Mouse (Mus musculus) gastrocnemius, postnatal 36 days (tissue): ENCODE measurements around the gene Fat3. TPM values are rescaled to one million over a fixed set of nuclear protein-coding genes. Genes with fewer than 3 reads are reported as not detected.

Experiments used
- DNase-seq, 2 experiments: peaks; one replicate each; pipeline ENCODE4 v3.0.0; 2022
- intact Hi-C: fragments of 180-260 bp; cut with DNase I; formaldehyde crosslinking; loops from one replicate; pipeline ENCODE4 v1.15.1; 2025
- total RNA-seq, 2 experiments: library from RNA; stranded (reverse); gene quantifications; 2 replicates each; pipeline ENCODE4 v1.2.3; 2021

Gene Fat3
- total RNA-seq, 2 experiments from 2014 or later: 0.46 to 0.47 TPM

DNA sequence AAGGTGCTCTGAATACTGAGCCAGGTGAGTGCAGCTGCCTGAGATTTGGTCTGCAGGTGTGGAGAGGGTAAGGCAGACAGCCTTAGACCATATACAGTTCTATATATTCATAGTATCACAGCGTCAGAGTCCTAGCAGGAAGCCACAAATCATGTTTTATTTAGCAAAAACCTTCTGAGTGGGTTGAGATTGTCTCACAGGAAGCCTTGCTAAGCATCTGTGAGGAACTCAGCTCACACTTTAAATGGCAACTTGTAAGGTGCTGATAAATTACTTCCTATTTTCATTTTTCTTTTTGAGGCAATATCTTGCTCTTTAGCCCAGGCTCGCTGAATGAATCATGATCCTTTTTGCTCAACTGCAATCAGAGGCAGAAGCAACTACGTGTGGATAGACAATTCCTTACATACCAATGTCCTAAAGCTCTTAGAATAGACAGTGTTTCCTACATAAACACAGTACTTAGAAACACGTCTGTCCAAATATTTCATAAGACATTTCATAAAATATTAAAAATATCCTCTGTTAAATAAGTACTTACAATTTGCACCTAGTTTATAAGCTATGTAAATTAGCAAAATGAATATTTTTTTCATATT lies 188.4 kb downstream of the Fat3 start:
- no peak for DNase-seq
- intact Hi-C loops: no loop called here

DNA sequence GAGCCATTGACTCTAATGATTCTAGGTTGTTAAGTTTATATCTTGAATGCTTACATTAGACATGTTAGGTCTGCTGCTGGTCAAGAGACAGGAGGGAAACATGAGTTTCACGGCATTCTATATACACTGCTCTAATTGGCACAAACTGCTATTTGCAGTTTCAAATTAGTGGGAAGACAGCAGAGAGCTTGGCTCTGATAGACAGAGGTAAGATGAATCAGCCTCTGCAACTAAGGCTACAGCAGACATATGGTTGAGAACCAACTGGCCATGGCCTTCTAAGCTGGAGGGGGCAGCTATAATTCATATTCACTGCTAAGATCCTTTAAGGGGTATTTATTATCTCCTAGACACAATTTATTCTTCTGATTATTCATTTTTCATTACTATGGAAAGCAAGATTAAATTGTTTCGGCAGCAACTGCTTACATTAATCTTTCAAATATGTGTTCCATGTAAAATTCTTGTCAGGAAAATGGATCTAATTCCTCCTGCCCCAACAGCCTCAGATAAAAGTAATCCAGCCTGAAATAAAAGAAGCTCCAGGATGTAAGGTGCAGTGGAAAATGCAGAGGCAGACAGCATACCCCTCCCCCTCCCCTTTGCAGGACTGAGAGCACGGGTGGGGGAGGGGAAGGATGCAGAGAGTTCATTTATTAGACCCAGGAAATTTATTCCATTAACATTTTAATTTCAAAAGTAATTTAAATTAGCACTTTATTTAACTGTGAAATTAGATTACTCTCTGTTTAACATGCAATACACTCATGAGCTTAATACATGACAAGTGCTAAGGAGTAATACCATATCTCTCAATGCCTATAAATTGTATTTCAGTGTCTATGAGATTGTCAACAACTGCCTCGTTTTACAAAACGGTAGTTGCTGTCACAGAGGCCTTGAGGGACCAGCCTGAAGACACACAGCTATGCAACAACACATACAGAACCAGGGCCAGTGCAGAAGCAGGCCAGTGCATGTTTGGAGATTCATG lies 189.9 kb downstream of the Fat3 start:
- intact Hi-C loops: no loop called here
- DNase-seq: no peak

DNA sequence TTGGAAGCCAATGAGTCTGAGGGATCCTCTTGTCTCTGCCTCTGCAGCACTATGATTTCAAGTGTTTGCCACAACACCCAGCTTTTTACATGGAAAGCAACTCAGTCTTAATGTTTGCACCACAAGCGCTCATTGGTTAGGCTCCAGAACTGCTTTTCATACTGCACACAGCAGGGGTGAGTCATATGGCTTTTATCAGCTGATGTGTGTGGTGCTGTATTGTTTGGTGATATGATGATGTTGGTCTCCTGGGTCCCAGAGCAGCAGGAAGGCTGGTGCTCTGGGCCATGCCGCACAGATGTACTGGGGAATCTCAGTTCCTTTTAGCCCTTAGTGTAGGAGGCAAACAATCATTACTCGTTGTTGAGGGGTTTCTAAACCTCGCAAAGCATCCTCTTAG lies 190.8 kb downstream of the Fat3 start:
- intact Hi-C loops: no loop called here
- no peak for DNase-seq

DNA sequence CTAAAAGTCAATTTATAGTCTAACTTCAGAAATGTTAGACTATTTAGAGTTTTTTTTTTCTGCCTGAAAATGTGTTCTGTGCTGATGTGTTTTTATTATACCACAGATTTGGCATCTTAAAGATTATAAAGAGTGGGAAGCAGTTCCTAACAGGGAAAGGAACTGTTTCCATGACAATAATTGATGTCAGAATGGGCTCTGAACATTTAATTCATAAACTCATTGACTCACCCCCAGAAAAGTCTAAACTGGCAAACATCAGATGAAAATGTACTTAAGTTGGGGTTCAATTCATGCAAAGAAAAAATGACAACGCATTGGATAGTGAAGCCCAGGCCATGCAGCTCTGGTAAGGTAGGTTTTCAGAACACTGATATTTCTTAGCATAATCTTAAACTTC lies 193.3 kb downstream of the Fat3 start:
- no peak for DNase-seq
- intact Hi-C loops: no loop called here

DNA sequence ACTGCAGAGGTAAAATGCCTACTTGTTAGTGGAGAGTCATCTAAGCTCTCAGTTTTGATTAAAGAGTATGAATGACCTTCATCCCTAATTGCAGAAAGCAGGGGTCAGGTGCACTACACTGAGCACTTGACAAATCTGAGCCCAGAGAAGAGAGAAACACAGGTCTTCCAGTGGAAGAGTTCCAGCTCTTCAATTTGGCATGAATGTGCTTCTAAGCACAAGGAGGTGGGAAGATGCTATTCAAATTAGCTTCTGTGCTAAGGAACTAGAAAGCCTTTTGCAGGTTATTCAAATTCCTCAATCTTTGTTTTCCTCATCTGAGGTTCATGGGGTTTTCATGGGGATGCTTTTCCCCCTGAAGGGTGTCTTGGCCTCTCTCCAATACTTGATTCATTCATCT lies 194.9 kb downstream of the Fat3 start:
- intact Hi-C loops: no loop called here
- DNase-seq: no peak

DNA sequence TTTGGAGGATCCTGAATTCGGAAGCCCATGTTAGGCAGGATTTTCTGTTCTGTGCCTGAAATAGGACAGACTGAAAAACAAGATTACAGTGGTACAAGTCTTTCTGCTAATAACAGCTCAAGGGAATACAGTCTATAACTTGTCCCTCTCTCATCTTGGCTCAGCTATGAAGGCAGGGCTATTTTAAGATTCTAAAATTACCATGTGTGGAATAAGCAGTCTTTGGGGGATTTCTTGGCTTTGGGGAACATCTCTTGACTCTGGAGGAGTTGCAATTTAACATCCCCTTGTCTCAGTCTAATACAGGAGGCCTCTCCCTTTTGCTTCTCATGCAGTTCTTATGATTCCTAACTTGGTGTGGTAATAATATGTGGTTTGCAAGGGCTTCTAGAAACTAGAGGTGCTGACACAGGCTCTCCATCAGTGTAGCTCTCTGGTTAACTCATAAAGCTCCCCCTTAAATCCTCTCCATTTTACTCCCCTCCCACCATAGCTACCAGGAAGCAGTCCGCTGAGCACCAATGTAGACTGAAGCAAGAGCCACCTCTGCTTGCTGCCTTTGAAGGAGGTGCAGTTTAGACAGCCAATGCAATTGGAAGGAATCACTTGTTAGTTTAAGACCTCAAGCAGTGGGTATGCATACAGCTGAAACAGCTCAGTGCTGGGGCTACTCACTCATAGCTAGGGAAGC lies 195.5 kb downstream of the Fat3 start:
- no peak for DNase-seq
- intact Hi-C loops: no loop called here

DNA sequence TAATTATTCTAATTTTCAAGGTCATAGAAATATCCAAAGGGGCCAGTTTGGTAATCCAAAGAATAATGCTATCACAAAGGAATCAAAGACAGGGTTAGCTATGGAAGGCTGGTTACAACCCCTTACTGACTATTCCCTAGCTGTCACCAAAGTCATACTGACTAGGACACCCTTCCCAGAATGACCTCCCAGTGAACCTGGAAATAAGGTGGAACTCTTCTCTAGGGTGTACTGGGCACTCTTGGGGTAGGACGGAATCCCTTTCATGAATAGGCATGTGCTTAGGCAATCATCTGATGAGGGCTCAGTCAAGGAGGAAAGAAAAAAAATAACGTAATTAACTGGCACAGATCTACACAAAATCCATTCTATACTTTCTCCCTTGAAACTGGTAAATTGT lies 196.1 kb downstream of the Fat3 start:
- DNase-seq: no peak
- intact Hi-C loops: no loop called here

- intact Hi-C loops: no loop called here
- DNase-seq: no peak
These were observed 198.6 kb downstream of the Fat3 start for GRCm38 (mm10) chr9:16302484-16302883.

GRCm38 (mm10) chr9:16297935-16298334 lies 203.2 kb downstream of the Fat3 start:
- intact Hi-C loops: no loop called here

GRCm38 (mm10) chr9:16293928-16294806 lies 206.9 kb downstream of the Fat3 start:
- intact Hi-C loops: no loop called here
- DNase-seq: no peak

More at GRCm38 (mm10) chr9:16297935-16298334, 203.2 kb downstream of the Fat3 start:
- no peak for DNase-seq

DNA sequence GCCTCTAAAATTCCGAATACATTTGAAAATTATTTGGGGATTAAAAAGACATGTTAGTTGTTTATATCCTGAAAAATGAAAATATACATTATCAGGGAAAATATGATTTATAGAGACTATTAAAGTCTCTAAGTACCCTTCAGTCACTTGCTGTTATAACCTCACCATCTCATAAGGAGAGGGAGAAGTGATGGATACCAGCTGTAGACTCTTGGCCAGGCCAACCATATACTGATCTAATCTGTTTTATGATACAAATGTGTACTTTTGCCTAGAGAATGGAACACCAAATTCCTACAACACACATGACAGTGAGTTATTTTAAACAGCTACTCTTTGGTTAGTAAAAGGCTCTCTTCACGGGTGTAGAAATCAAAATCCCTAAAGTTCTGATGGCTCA lies 208.6 kb downstream of the Fat3 start:
- intact Hi-C loops: no loop called here
- DNase-seq: no peak

- no peak for DNase-seq
- intact Hi-C loops: no loop called here
These were observed 210.2 kb downstream of the Fat3 start for GRCm38 (mm10) chr9:16290911-16291310.

GRCm38 (mm10) chr9:16283033-16283432 lies 218.1 kb downstream of the Fat3 start:
- intact Hi-C loops: no loop called here
- no peak for DNase-seq

DNA sequence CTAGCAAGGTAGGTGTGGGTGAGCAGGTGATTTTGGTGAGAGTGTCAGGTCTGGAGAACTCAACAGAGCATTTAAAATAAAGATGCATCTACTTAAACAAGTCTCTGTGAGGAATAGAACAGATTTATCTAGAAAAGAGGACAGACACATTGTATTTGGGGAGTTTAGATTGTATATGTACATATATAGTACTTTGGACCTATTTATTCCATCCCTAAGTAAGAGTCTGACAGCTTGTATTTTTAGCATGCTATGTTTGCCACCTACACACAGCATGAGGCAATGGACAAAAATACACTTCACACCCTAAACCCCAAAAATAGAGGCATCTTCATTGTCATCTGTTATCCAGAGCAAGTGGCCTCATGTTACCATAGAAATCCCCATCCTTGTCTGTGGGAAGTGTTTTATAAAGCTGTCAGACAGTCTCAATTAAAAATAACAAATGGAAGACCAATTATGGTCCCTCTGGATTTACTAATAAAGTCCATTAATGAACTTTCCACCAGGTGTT lies 218.7 kb downstream of the Fat3 start:
- intact Hi-C loops: no loop called here
- DNase-seq: no peak

DNA sequence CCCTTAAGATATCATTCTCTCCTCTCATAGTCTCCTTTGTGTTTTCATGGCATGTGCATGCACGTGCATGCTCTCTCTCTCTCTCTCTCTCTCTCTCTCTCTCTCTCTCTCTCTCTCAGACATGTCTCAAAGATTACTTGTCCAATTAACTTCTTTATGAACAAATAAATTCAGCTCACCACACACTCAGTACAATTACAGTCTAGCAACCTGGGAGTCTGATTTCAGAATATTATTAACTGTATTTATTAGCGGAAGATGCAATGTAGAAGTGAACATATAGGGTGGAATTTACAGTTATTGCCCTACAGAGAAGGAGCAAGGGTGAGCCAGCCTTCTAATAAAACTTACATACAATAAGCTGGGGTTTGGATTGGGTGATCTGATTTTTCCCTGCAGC lies 225.5 kb downstream of the Fat3 start:
- no peak for DNase-seq
- intact Hi-C loops: no loop called here

- no peak for DNase-seq
- intact Hi-C loops: no loop called here
These were observed 227.0 kb downstream of the Fat3 start for GRCm38 (mm10) chr9:16274130-16274529.

- no peak for DNase-seq
- intact Hi-C loops: no loop called here
These were observed 228.3 kb downstream of the Fat3 start for GRCm38 (mm10) chr9:16272810-16273209.

DNA sequence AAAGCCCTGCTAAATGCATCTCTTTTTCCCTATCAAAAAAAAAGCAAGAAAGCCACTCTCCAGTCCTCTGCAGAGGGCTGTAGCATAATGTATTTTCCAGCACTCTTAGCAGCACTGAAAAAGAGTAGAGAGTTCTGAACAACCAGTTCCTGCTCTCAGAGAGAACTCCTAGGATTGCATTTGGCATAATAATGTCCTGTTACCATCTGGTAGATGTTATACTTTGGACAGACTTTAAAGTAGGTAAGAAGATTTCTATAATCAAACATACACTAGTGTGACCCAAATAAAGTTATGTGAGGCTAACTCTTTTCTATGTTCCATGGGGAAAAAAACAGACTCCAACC lies 230.3 kb downstream of the Fat3 start:
- intact Hi-C loops: no loop called here
- no peak for DNase-seq

GRCm38 (mm10) chr9:16270056-16270767 lies 230.9 kb downstream of the Fat3 start:
- intact Hi-C loops: no loop called here
- DNase-seq: no peak

- no peak for DNase-seq
- intact Hi-C loops: no loop called here
These were observed 235.6 kb downstream of the Fat3 start for GRCm38 (mm10) chr9:16265519-16265918.
